Mouse (Mus musculus): Measurements from ENCODE around the gene Rhebl1.

DNA sequence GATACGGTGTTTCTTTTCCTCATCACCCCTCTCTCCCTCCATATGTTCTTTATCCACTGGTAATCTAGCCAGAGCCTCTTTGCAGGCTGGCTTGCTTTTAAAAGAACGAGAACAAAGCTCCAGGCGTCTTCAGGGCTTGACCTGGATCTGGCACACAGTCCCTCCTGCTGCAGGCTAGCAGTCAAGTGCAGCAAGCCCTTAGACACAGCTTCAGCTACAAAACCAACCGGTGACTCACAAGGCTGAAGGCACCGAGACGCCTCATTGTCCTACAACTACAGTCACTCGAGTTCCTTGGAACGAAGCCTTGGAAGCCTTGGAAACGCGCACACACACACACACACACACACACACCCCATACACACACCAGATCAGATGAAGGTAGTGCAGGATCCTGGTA is 46.5 kb upstream of the Rhebl1 start:
- TF ChIP-seq POLR2A (IDR thresholded peaks at IDR 0.05; ENCODE audit: borderline replicate concordance, extremely low read depth, insufficient read depth, insufficient read length, poor library complexity, severe bottlenecking) (no peak), CTCF (IDR thresholded peaks at IDR 0.05; ENCODE audit: borderline replicate concordance, extremely low read depth, insufficient read depth, insufficient read length) (no peak)
